Mouse (Mus musculus) intestine, postnatal 0 days (tissue): ENCODE measurements around the gene Ice1. TPM values are rescaled to one million over a fixed set of nuclear protein-coding genes. Genes with fewer than 3 reads are reported as not detected.

Experiments
- ATAC-seq: fragments of 200-750 bp; cut with Nextera tagmentation; 2 replicates; pipeline ENCODE4 v1.8.0; 2017; ENCODE audit warnings: mild to moderate bottlenecking, moderate TSS enrichment, moderate library complexity
- H3K27ac ChIP-seq: fragments of 300-500 bp; sonication (generic); 2 replicates; pipeline ENCODE4 v1.5.1; 2014; ENCODE audit warnings: mild to moderate bottlenecking, low read depth, low read length, moderate library complexity
- H3K27me3 ChIP-seq: fragments of 300-500 bp; sonication (generic); replicated peaks from 2 replicates; pipeline ENCODE4 v1.6.1; 2014; ENCODE audit warnings: low read length, mixed read lengths; ENCODE audit not compliant: control insufficient read depth, insufficient read depth
- H3K36me3 ChIP-seq: fragments of 300-500 bp; sonication (generic); 2 replicates; pipeline ENCODE4 v1.6.1; 2014; ENCODE audit warnings: mild to moderate bottlenecking, moderate library complexity; ENCODE audit not compliant: control insufficient read depth, insufficient read depth
- H3K4me1 ChIP-seq: fragments of 300-500 bp; sonication (generic); replicated peaks from 2 replicates; pipeline ENCODE4 v1.6.1; 2014; ENCODE audit warnings: antibody characterized with exemption, low read length, mixed read lengths; ENCODE audit not compliant: control insufficient read depth, insufficient read depth
- H3K4me2 ChIP-seq: fragments of 300-500 bp; sonication (generic); replicated peaks from 2 replicates; pipeline ENCODE4 v1.6.1; 2014; ENCODE audit warnings: low read depth, mild to moderate bottlenecking, moderate library complexity
- H3K4me3 ChIP-seq: fragments of 300-500 bp; sonication (generic); 2 replicates; pipeline ENCODE4 v1.5.1; 2014; ENCODE audit warnings: low read depth, low read length
- H3K9ac ChIP-seq: fragments of 300-500 bp; sonication (generic); 2 replicates; pipeline ENCODE4 v1.6.1; 2014; ENCODE audit warnings: mild to moderate bottlenecking, low read depth, low read length
- H3K9me3 ChIP-seq: fragments of 300-500 bp; sonication (generic); 2 replicates; pipeline ENCODE4 v1.6.1; 2016; ENCODE audit warnings: mixed run types; ENCODE audit not compliant: control insufficient read depth
- CTCF ChIP-seq: sonication (generic); IDR thresholded peaks from 2 replicates; pipeline ENCODE4 v1.5.1; 2016; ENCODE audit warnings: low read depth, mild to moderate bottlenecking, control low read depth, antibody characterized with exemption, moderate library complexity
- WGBS: fragments of 180-500 bp; shearing (Covaris S2); extraction: QIAGEN DNeasy Blood & Tissue Kit; methylation state at CpG from one replicate; pipeline ENCODE4 v1.1.7; 2014; 5-methylcytosine and 5-hydroxymethylcytosine counted together
- polyA plus RNA-seq: library from polyadenylated mRNA; unstranded; fragments of >200 nt; fragmentation: Nextera tagmentation; extraction: Ambion mirVana; gene quantifications from 2 replicates; pipeline ENCODE4 v1.2.1, GENCODE M21; 2015

The Ice1 gene
- polyA plus RNA-seq, 1 experiment from 2014 or later = 5.8 TPM

DNA sequence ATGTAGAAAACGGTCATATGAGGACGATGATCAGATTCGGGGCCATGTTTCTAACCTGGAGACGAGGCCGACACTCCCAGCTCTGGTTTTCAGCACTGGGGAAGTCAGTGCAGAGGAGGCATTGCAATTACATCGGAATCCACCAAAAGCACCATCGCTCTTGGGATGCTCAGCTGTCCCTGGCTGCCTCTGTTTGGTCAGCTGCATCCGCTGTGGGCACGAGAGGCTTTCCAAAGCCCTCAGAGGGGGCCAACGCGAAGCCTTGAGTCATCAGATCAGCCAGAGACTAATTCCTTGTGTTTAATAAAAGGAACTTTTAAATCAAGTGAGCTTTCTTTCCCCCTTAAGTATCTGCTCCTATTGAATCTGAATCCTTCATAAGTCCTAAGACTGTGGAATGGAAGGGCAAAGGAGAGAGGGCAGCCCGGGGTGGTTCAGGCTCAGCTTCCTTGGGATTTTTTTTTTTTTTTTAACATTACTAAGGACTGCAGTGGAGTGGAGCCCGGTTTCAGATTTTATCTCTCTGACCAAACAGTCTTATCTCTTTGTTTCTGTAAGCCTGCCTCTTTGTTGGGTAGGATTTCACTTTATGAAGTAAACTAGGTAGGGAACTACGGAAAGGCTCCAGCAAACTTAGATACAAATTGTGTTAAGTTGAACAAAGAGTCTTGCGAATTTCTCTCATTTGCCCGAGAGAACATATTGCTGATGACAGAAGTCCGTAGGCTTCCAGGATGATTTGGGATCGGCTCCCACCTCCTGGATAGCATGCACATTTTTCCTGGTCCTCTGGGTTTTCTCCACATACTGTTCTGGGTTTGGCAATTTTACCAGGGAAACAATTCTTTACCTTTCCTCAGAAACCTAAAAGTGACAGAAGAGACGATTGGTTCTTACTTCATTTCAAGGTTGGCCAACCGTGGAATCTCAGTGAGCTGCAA, 39.1 kb upstream of the Ice1 start:
- WGBS = 44% methylated on average over 20 of the region's 20 CpGs
- no peak for ATAC-seq

GRCm38 (mm10) chr13:70674998-70675397, 37.6 kb upstream of the Ice1 start:
- H3K9ac ChIP-seq = no peak overlapping the region
- no peaks in the 10 kb centered on the region for H3K4me1 ChIP-seq
- H3K4me2 ChIP-seq = no peak overlapping the region
- ATAC-seq = no peak
- H3K4me3 ChIP-seq = no peak overlapping the region
- H3K36me3 ChIP-seq = no peaks in the 10 kb centered on the region
- H3K27me3 ChIP-seq = no peaks in the 10 kb centered on the region
- H3K27ac ChIP-seq = no peak overlapping the region
- WGBS = 84% methylated on average over 10 of the region's 10 CpGs
- H3K9me3 ChIP-seq = no peaks in the 10 kb centered on the region
- no peak for TF ChIP-seq CTCF

More for the DNA sequence above, 39.1 kb upstream of the Ice1 start:
- Histone ChIP-seq H3K36me3 (no peaks in the 10 kb centered on the region), H3K4me2 (no peak overlapping the region), H3K27ac (no peak overlapping the region), H3K9me3 (no peaks in the 10 kb centered on the region), H3K4me1 (no peaks in the 10 kb centered on the region), H3K4me3 (no peak overlapping the region), H3K9ac (no peak overlapping the region), H3K27me3 (no peaks in the 10 kb centered on the region)
- TF ChIP-seq CTCF = no peak

- no peak for ATAC-seq
- H3K27ac ChIP-seq = no peak overlapping the region
- H3K9ac ChIP-seq = no peak overlapping the region
- H3K4me3 ChIP-seq = no peak overlapping the region
- H3K4me2 ChIP-seq = no peak overlapping the region
- no peaks in the 10 kb centered on the region for H3K36me3 ChIP-seq
- no peaks in the 10 kb centered on the region for H3K4me1 ChIP-seq
- 71% methylated on average over 4 of the region's 4 CpGs for WGBS
- no peaks in the 10 kb centered on the region for H3K27me3 ChIP-seq
- no peak for TF ChIP-seq CTCF
- H3K9me3 ChIP-seq = no peaks in the 10 kb centered on the region
These were observed 32.6 kb upstream of the Ice1 start for GRCm38 (mm10) chr13:70670080-70670479.

- no peak overlapping the region for H3K9ac ChIP-seq
- H3K27me3 ChIP-seq = no peaks in the 10 kb centered on the region
- no peak overlapping the region for H3K4me3 ChIP-seq
- H3K4me1 ChIP-seq = no peaks in the 10 kb centered on the region
- no peak overlapping the region for H3K27ac ChIP-seq
- ATAC-seq = no peak
- TF ChIP-seq CTCF = no peak
- 75% methylated on average over 4 of the region's 4 CpGs for WGBS
- H3K9me3 ChIP-seq = no peaks in the 10 kb centered on the region
- no peak overlapping the region for H3K4me2 ChIP-seq
- no peaks in the 10 kb centered on the region for H3K36me3 ChIP-seq
These were observed 22.3 kb upstream of the Ice1 start for GRCm38 (mm10) chr13:70659715-70660114.

- no peak for TF ChIP-seq CTCF
- WGBS = 54% methylated on average over 4 of the region's 4 CpGs
- no peak for ATAC-seq
These were observed 19.3 kb upstream of the Ice1 start for GRCm38 (mm10) chr13:70656741-70657140.

GRCm38 (mm10) chr13:70656329-70656728, 18.9 kb upstream of the Ice1 start:
- H3K4me3 ChIP-seq = no peak overlapping the region
- TF ChIP-seq CTCF = no peak
- no peak overlapping the region for H3K4me2 ChIP-seq
- no peaks in the 10 kb centered on the region for H3K9me3 ChIP-seq
- no peaks in the 10 kb centered on the region for H3K36me3 ChIP-seq
- H3K9ac ChIP-seq = no peak overlapping the region
- no peak overlapping the region for H3K27ac ChIP-seq
- no peaks in the 10 kb centered on the region for H3K27me3 ChIP-seq
- no peaks in the 10 kb centered on the region for H3K4me1 ChIP-seq
- no peak for ATAC-seq
- WGBS = 31% methylated on average over 8 of the region's 8 CpGs

More at GRCm38 (mm10) chr13:70656741-70657140, 19.3 kb upstream of the Ice1 start:
- Histone ChIP-seq H3K4me2 (no peak overlapping the region), H3K27me3 (no peaks in the 10 kb centered on the region), H3K27ac (no peak overlapping the region), H3K9me3 (no peaks in the 10 kb centered on the region), H3K9ac (no peak overlapping the region), H3K4me1 (no peaks in the 10 kb centered on the region), H3K36me3 (no peaks in the 10 kb centered on the region), H3K4me3 (no peak overlapping the region)
